Mouse (Mus musculus): Measurements from ENCODE around the gene Actn4. TPM values are rescaled to one million over a fixed set of nuclear protein-coding genes. Genes with fewer than 3 reads are reported as not detected.
"Not testable (repeated sequence)": the region's sequence is repeated elsewhere in the genome, so short reads cannot be mapped to it uniquely, and the experiment has no call there.

Actn4 gene
- total RNA-seq, 2 experiments from 2014 or later: 129 to 134 TPM

GRCm38 (mm10) chr7:28893643-28894265 is 68.4 kb downstream of the Actn4 start:
- intact Hi-C loops (cut with DNase I): loop anchor here (5.0 kb wide), 1 partner anchor 91 kb away; no protein-coding TSS in a partner anchor
- DNase-seq: peak; percentile 50

- intact Hi-C loops (cut with DNase I): loop anchor here (5.0 kb wide), 1 partner anchor 90 kb away; no protein-coding TSS in a partner anchor
- no peak for DNase-seq
These were observed 69.5 kb downstream of the Actn4 start for GRCm38 (mm10) chr7:28892601-28893000.

GRCm38 (mm10) chr7:28888701-28889161 is 73.4 kb downstream of the Actn4 start:
- DNase-seq: no peak
- intact Hi-C loops (cut with DNase I): loop anchor here (10.0 kb wide), 1 partner anchor 54 kb away; the partner anchor contains the start of gene Lgals4

GRCm38 (mm10) chr7:28886486-28886885 is 75.7 kb downstream of the Actn4 start:
- intact Hi-C loops (cut with DNase I): loop anchor here (10.0 kb wide), 1 partner anchor 52 kb away; the partner anchor contains the start of gene Lgals4
- DNase-seq: no peak

GRCm38 (mm10) chr7:28883704-28884103 is 78.4 kb downstream of the Actn4 start:
- intact Hi-C loops (cut with DNase I): loop anchor here (10.0 kb wide), 1 partner anchor 49 kb away; the partner anchor contains the start of gene Lgals4
- not testable (repeated sequence) for DNase-seq

GRCm38 (mm10) chr7:28883039-28883438 is 79.1 kb downstream of the Actn4 start:
- intact Hi-C loops (cut with DNase I): loop anchor here (10.0 kb wide), 1 partner anchor 48 kb away; the partner anchor contains the start of gene Lgals4
- no peak for DNase-seq

- intact Hi-C loops (cut with DNase I): loop anchor here (10.0 kb wide), 1 partner anchor 46 kb away; the partner anchor contains the start of gene Lgals4
- no peak for DNase-seq
These were observed 80.9 kb downstream of the Actn4 start, which contains the start of gene Capn12 for GRCm38 (mm10) chr7:28881199-28881598. Gene Capn12, plus strand, starts transcription at chr7:28881422.

GRCm38 (mm10) chr7:28880554-28880953 is 81.6 kb downstream of the Actn4 start:
- intact Hi-C loops (cut with DNase I): loop anchor here (10.0 kb wide), 1 partner anchor 46 kb away; the partner anchor contains the start of gene Lgals4
- DNase-seq: peak; percentile 53

GRCm38 (mm10) chr7:28879606-28880005 is 82.5 kb downstream of the Actn4 start:
- no peak for DNase-seq
- intact Hi-C loops (cut with DNase I): loop anchor here (10.0 kb wide), 1 partner anchor 45 kb away; the partner anchor contains the start of gene Lgals4

- intact Hi-C loops (cut with DNase I): no loop called here
- DNase-seq: no peak
These were observed 84.3 kb downstream of the Actn4 start for GRCm38 (mm10) chr7:28877856-28878255.

GRCm38 (mm10) chr7:28877155-28877554 is 85.0 kb downstream of the Actn4 start:
- intact Hi-C loops (cut with DNase I): no loop called here
- no peak for DNase-seq

- DNase-seq: no peak
- intact Hi-C loops (cut with DNase I): no loop called here
These were observed 86.0 kb downstream of the Actn4 start for GRCm38 (mm10) chr7:28876099-28876498.

- DNase-seq: no peak
- intact Hi-C loops (cut with DNase I): no loop called here
These were observed 87.6 kb downstream of the Actn4 start for GRCm38 (mm10) chr7:28874565-28874964.

GRCm38 (mm10) chr7:28870901-28871664 is 91.1 kb downstream of the Actn4 start:
- intact Hi-C loops (cut with DNase I): no loop called here
- no peak for DNase-seq

GRCm38 (mm10) chr7:28867508-28868340 is 94.4 kb downstream of the Actn4 start:
- intact Hi-C loops (cut with DNase I): not testable (repeated sequence)
- DNase-seq: peak; percentile 66

- DNase-seq: no peak
- intact Hi-C loops (cut with DNase I): no loop called here
These were observed 95.2 kb downstream of the Actn4 start for GRCm38 (mm10) chr7:28866769-28867507.

GRCm38 (mm10) chr7:28865481-28866300 is 96.4 kb downstream of the Actn4 start:
- intact Hi-C loops (cut with DNase I): no loop called here
- DNase-seq: peak; percentile 45

GRCm38 (mm10) chr7:28864288-28864750 is 97.8 kb downstream of the Actn4 start:
- intact Hi-C loops (cut with DNase I): no loop called here
- peak; percentile 33 for DNase-seq

GRCm38 (mm10) chr7:28863540-28863939 is 98.6 kb downstream of the Actn4 start, which contains the start of gene Lgals7:
Gene Lgals7, plus strand, starts transcription at chr7:28863853.
- intact Hi-C loops (cut with DNase I): no loop called here
- DNase-seq: no peak
